Mouse (Mus musculus): ENCODE data around the gene Majin.
A peak's percentile ranks its signal among the peaks of the same experiment; 100 is the strongest.

The Majin gene

GRCm38 (mm10) chr19:6262839-6263433, 78.7 kb downstream of the Majin start:
- DNase-seq (ENCODE audit: extremely low spot score, low spot score), result no peak

GRCm38 (mm10) chr19:6264200-6264599, 80.0 kb downstream of the Majin start:
- no peak for DNase-seq (ENCODE audit: extremely low spot score, low spot score)

GRCm38 (mm10) chr19:6264945-6265344, 80.8 kb downstream of the Majin start:
- no peak for DNase-seq (ENCODE audit: extremely low spot score, low spot score)

- DNase-seq (ENCODE audit: extremely low spot score, low spot score), result no peak
Measured at GRCm38 (mm10) chr19:6265727-6266182, 81.6 kb downstream of the Majin start.

GRCm38 (mm10) chr19:6267306-6268169, 83.3 kb downstream of the Majin start:
- no peak for DNase-seq (ENCODE audit: extremely low spot score, low spot score)

- peak; percentile 89 for DNase-seq (ENCODE audit: extremely low spot score, low spot score)
Measured at GRCm38 (mm10) chr19:6268170-6268528, 84.0 kb downstream of the Majin start.

GRCm38 (mm10) chr19:6268670-6269132, 84.5 kb downstream of the Majin start:
- no peak for DNase-seq (ENCODE audit: extremely low spot score, low spot score)

GRCm38 (mm10) chr19:6269798-6270475, 85.7 kb downstream of the Majin start:
- DNase-seq (ENCODE audit: extremely low spot score, low spot score), result no peak

- no peak for DNase-seq (ENCODE audit: extremely low spot score, low spot score)
Measured at GRCm38 (mm10) chr19:6270661-6271060, 86.5 kb downstream of the Majin start.

GRCm38 (mm10) chr19:6271206-6271605, 87.0 kb downstream of the Majin start:
- no peak for DNase-seq (ENCODE audit: extremely low spot score, low spot score)

GRCm38 (mm10) chr19:6272053-6272452, 87.9 kb downstream of the Majin start:
- no peak for DNase-seq (ENCODE audit: extremely low spot score, low spot score)

GRCm38 (mm10) chr19:6272738-6273137, 88.5 kb downstream of the Majin start:
- DNase-seq (ENCODE audit: extremely low spot score, low spot score), result no peak

- no peak for DNase-seq (ENCODE audit: extremely low spot score, low spot score)
Measured at GRCm38 (mm10) chr19:6273592-6273991, 89.4 kb downstream of the Majin start.
